Mouse (Mus musculus): ENCODE data around the gene Lamtor4. TPM values are rescaled to one million over a fixed set of nuclear protein-coding genes. Genes with fewer than 3 reads are reported as not detected.

The Lamtor4 gene
- 2.1 TPM for polyA plus RNA-seq (2014; fragmentation: Illumina TruSeq; extraction: RNeasy Lipid Tissue Mini Kit (QIAGEN cat#74804); ENCODE audit: low read depth, low replicate concordance)

DNA sequence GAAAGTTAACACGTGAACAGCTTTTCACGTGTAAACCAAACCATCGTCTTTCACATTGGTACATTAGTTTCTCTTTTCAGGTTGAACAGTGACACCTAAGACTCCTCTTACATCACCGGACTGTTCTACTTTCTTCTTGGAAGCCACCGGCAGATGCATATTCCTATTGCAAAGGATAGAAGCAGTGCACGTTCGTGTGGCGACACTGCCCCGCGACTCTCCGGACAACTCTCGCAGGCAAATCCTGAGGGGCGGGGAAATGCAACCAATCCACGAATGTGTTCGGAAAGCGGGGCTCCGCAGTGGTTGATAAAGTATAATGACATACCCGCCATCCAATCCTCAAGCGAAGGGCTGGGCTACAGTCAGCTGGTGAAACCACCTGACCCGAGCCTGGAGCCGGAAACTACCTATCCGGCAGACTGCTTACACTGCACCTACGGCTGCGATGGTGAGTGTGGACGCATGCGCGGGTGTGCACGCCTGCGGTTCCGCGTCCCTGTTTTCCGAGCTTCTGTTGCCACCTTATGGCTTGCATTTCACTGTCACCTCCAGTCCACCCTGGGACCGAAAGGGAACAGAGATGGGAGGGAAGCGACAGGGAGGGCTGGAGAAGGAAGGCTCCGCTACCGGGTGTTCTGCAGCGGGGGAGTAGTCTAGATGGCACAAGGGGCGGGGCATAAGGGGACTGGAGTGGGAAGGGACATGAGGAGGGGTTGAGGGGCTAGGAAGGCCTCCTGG, at the start of gene Lamtor4:
Lamtor4 (plus strand) TSS at position 130 of the 741 bp plus-strand sequence.

DNA sequence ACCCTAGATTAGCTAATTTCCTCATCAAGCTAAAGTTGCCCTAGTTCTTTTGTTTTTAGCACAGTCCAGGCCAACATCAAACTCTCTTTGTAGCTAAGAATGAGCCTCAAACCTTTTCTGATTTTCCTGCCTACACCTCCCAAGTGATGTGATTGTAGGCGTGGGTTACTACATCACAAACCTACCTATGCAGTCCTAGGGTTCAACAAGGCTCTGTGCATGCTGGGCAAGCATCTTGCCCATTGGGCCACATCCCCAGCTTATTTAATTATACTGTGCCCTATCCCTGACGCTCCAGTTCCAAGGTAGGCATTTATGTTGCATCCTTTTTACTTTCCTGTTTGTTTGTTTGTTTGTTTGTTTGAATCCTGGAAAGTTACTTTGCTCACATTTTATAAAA, 29.6 kb upstream of the Lamtor4 start, which contains the start of gene Nxpe5:
Nxpe5 (plus strand) TSS at position 199 of the 400 bp plus-strand sequence.

DNA sequence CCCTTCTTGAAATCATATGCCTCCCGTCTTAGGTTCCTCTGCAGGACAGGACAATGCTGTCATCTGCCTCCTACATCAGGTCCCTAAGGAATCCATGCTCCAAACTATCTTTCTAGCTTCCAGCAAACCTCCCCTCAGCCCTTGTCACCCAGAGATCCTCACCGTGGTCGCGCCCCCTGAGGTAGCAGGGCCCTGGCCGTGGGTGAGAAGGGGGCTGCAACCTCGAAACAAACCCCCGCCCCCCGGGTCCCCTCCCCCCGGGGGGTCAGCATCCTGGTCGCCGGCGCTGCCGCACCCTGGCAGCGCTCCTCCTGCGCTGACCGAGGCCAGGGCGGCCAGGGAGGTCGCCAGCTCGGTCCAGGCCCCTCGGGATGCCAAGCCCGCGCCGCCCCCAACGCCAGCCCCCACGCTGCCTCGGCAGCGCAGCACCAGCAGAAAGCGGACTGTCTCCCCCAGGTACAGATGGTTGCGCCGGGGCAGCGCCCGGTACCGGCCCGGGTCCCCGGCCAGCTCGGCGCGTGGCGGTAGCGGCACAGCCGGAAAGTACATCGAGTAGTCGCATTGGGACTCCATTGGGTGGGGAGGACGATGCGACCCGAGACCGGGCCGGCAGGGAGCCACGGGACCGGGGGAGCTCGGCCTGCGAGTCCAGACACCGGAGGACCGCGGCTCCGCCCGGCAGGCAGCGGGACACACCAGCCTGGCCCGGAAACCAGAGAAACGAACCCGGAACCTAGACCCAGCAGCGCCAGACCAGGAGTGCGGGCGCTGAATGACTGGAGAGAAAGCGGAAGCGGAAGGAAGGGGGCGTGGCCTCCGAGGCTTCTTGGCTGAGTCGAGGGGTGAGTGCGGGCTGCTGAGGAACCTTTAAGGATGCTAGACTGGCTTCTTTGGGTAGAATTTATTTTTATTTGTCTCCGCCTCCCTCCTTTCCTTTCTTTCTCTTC, 8.3 kb downstream of the Lamtor4 start, which contains the start of gene BC037034:
BC037034 (minus strand) TSS at position 774 of the 947 bp plus-strand sequence.

DNA sequence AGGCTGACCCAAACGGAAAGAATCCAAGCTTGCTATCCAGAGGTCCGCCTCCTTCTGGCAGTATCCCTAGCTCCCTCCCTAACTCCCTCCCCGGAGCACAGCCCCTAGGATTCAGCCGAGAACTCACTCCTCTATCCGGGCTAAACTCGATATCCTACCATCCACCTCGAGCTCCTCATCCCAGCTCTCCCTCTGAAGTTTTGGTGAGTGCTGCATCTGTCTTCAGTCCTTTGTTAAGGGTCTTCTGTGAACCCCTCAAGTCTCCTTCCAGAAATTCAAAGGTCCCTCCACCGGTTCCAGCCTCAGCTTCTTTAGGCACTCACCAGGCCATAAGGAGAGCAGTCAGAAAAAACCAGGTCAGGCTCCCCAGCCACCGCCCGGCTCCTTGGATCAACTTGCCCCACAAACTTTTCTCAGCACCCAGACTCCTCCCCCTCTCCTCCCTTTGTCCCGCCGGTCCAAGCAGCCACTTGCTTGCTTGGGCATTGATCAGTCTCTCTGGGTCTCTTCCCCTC, 17.2 kb downstream of the Lamtor4 start, which contains the start of gene Gal3st4:
Gal3st4 (minus strand) TSS at position 432 of the 515 bp plus-strand sequence.

DNA sequence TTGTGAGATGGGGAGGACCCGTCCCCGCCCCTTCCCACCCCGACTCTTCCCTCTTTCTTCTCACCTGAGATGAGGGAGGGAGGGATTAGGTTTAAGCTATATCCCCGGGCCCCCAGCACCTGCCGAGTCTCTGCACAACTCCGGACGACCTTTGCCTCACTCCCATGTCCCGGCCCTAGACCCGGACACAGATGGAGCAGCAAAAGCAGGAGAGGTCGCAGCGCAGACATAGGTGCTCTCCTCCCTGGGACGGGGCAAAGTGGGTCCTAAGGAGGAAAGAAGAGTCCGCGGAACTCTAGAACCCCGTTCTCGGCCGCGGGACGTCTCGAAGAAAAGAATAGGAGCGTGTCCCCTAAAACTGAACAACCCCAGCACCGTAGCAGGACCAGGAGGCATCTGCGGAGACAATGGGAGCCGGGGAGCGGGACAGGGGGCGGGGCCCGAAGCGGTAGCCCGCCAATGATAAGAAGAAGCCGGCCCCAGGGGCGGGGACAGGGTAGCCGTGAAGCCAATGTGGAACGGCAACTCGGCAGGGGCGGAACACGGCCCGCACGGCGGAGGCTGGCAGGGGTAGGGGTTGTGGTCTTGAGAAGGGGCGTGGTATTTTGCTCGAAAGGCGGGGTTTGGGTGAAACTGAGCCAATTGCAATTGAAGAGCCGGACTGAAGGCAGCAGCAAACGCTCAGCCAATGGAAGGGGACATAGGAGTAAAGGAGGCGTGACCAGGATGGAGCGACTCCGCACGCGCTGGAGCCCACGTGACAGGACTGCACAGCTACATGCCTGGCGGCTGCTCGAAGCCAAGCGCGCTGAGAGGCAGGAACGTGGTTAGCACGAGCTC, 24.5 kb downstream of the Lamtor4 start, which contains the start of the genes Gm43720, Gpc2 and Stag3:
Gm43720 (minus strand) TSS at position 374 of the 840 bp plus-strand sequence.
Gpc2 (minus strand) TSS at position 421 of the 840 bp plus-strand sequence.
Stag3 (plus strand) TSS at position 656 of the 840 bp plus-strand sequence.

Other genes starting within 250 kb of the Lamtor4 start
- not detected for gene Smok3a, start 234.2 kb upstream of the Lamtor4 start, polyA plus RNA-seq (2014; fragmentation: Illumina TruSeq; extraction: RNeasy Lipid Tissue Mini Kit (QIAGEN cat#74804); ENCODE audit: low read depth, low replicate concordance)
- gene Smok3b, start 234.1 kb upstream of the Lamtor4 start, polyA plus RNA-seq (2014; fragmentation: Illumina TruSeq; extraction: RNeasy Lipid Tissue Mini Kit (QIAGEN cat#74804); ENCODE audit: low read depth, low replicate concordance) = not detected
- gene Smok3c, start 202.3 kb upstream of the Lamtor4 start, polyA plus RNA-seq (2014; fragmentation: Illumina TruSeq; extraction: RNeasy Lipid Tissue Mini Kit (QIAGEN cat#74804); ENCODE audit: low read depth, low replicate concordance) = not detected
- gene Zkscan1, start 170.4 kb upstream of the Lamtor4 start, polyA plus RNA-seq (2014; fragmentation: Illumina TruSeq; extraction: RNeasy Lipid Tissue Mini Kit (QIAGEN cat#74804); ENCODE audit: low read depth, low replicate concordance) = 50.9 TPM
- 17.5 TPM for gene Zscan21, start 138.6 kb upstream of the Lamtor4 start, polyA plus RNA-seq (2014; fragmentation: Illumina TruSeq; extraction: RNeasy Lipid Tissue Mini Kit (QIAGEN cat#74804); ENCODE audit: low read depth, low replicate concordance)
- gene Zfp113, start 99.7 kb upstream of the Lamtor4 start, polyA plus RNA-seq (2014; fragmentation: Illumina TruSeq; extraction: RNeasy Lipid Tissue Mini Kit (QIAGEN cat#74804); ENCODE audit: low read depth, low replicate concordance) = 16.9 TPM
- 75.6 TPM for gene Cops6, start 94.4 kb upstream of the Lamtor4 start, polyA plus RNA-seq (2014; fragmentation: Illumina TruSeq; extraction: RNeasy Lipid Tissue Mini Kit (QIAGEN cat#74804); ENCODE audit: low read depth, low replicate concordance)
- gene Ap4m1, start 83.5 kb upstream of the Lamtor4 start, polyA plus RNA-seq (2014; fragmentation: Illumina TruSeq; extraction: RNeasy Lipid Tissue Mini Kit (QIAGEN cat#74804); ENCODE audit: low read depth, low replicate concordance) = 4.8 TPM
- gene Mcm7, start 83.1 kb upstream of the Lamtor4 start, polyA plus RNA-seq (2014; fragmentation: Illumina TruSeq; extraction: RNeasy Lipid Tissue Mini Kit (QIAGEN cat#74804); ENCODE audit: low read depth, low replicate concordance) = 6.9 TPM
- 2.7 TPM for gene Taf6, start 68.0 kb upstream of the Lamtor4 start, polyA plus RNA-seq (2014; fragmentation: Illumina TruSeq; extraction: RNeasy Lipid Tissue Mini Kit (QIAGEN cat#74804); ENCODE audit: low read depth, low replicate concordance)
- 9.6 TPM for gene Cnpy4, start 68.0 kb upstream of the Lamtor4 start, polyA plus RNA-seq (2014; fragmentation: Illumina TruSeq; extraction: RNeasy Lipid Tissue Mini Kit (QIAGEN cat#74804); ENCODE audit: low read depth, low replicate concordance)
- 0.36 TPM for gene Mblac1, start 61.2 kb upstream of the Lamtor4 start, polyA plus RNA-seq (2014; fragmentation: Illumina TruSeq; extraction: RNeasy Lipid Tissue Mini Kit (QIAGEN cat#74804); ENCODE audit: low read depth, low replicate concordance)
- gene Nxpe5, start 29.6 kb upstream of the Lamtor4 start, polyA plus RNA-seq (2014; fragmentation: Illumina TruSeq; extraction: RNeasy Lipid Tissue Mini Kit (QIAGEN cat#74804); ENCODE audit: low read depth, low replicate concordance) = not detected
- gene BC037034, start 8.6 kb downstream of the Lamtor4 start, polyA plus RNA-seq (2014; fragmentation: Illumina TruSeq; extraction: RNeasy Lipid Tissue Mini Kit (QIAGEN cat#74804); ENCODE audit: low read depth, low replicate concordance) = 1.3 TPM
- not detected for gene Gal3st4, start 17.4 kb downstream of the Lamtor4 start, polyA plus RNA-seq (2014; fragmentation: Illumina TruSeq; extraction: RNeasy Lipid Tissue Mini Kit (QIAGEN cat#74804); ENCODE audit: low read depth, low replicate concordance)
- not detected for gene Gm43720, start 24.5 kb downstream of the Lamtor4 start, polyA plus RNA-seq (2014; fragmentation: Illumina TruSeq; extraction: RNeasy Lipid Tissue Mini Kit (QIAGEN cat#74804); ENCODE audit: low read depth, low replicate concordance)
- not detected for gene Gpc2, start 24.5 kb downstream of the Lamtor4 start, polyA plus RNA-seq (2014; fragmentation: Illumina TruSeq; extraction: RNeasy Lipid Tissue Mini Kit (QIAGEN cat#74804); ENCODE audit: low read depth, low replicate concordance)
- gene Stag3, start 24.8 kb downstream of the Lamtor4 start, polyA plus RNA-seq (2014; fragmentation: Illumina TruSeq; extraction: RNeasy Lipid Tissue Mini Kit (QIAGEN cat#74804); ENCODE audit: low read depth, low replicate concordance) = not detected
- not detected for gene Pvrig, start 86.5 kb downstream of the Lamtor4 start, polyA plus RNA-seq (2014; fragmentation: Illumina TruSeq; extraction: RNeasy Lipid Tissue Mini Kit (QIAGEN cat#74804); ENCODE audit: low read depth, low replicate concordance)
- gene Zfp157, start 186.0 kb downstream of the Lamtor4 start, polyA plus RNA-seq (2014; fragmentation: Illumina TruSeq; extraction: RNeasy Lipid Tissue Mini Kit (QIAGEN cat#74804); ENCODE audit: low read depth, low replicate concordance) = 24.4 TPM